Mouse (Mus musculus) small intestine, adult 10 weeks (tissue): ENCODE measurements around the gene Tnf. TPM values are rescaled to one million over a fixed set of nuclear protein-coding genes. Genes with fewer than 3 reads are reported as not detected.

Experiments used
- polyA plus RNA-seq: library from polyadenylated mRNA; stranded (reverse); fragments of 350-450 nt; fragmentation: Illumina TruSeq; extraction: RNeasy Lipid Tissue Mini Kit (QIAGEN cat#74804); gene quantifications from one replicate; pipeline ENCODE4 v1.2.3, GENCODE M21; 2014; ENCODE audit warnings: low replicate concordance

Gene Tnf
- not detected for polyA plus RNA-seq

GRCm38 (mm10) chr17:35201787-35202186 lies at the start of gene Tnf:
Gene Tnf (minus strand): TSS chr17:35202007.

DNA sequence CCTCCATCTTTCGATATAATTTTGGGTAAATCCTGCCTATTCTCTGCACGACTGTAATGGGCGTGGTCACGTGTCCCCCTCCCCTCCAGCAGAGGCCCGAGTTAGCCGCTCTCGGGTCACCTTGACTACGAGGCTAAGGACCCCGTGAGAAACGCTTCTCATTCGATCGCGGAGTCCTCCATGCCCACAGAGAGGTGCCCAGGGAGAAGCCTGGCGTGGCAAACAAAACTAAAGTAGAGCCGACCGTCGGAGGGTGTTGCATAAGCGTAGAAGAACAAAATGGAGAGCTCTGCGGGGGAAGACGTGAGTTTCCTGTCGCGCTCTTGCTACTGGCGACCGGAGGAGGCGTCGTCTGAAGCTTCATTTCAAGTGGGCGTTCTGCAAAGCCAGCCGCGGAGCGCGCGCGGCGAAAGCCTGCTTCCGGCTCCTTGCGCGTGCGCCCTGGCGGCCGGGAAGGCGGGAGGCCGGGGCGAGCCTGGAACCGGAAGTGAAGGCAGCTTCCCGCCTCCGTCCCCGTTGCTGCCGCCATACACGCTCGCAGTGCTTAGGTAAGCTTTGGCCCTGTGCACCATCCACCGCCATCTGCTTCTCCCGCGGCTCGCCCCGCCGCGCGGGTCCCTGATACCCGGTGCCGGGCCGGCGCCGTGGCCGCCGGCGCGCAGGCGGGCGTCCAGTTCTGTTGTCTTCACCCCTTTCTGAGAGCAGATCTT lies 39.7 kb upstream of the Tnf start, which contains the start of gene Ddx39b:
Gene Ddx39b, plus strand, starts transcription at position 442 of the 710 bp plus-strand sequence.

GRCm38 (mm10) chr17:35235614-35236389 lies 34.0 kb upstream of the Tnf start, which contains the start of gene Nfkbil1:
Gene Nfkbil1 (minus strand): TSS chr17:35235792.

GRCm38 (mm10) chr17:35233114-35233980 lies 31.5 kb upstream of the Tnf start, which contains the start of gene Atp6v1g2:
Gene Atp6v1g2 (plus strand): TSS chr17:35233660.

DNA sequence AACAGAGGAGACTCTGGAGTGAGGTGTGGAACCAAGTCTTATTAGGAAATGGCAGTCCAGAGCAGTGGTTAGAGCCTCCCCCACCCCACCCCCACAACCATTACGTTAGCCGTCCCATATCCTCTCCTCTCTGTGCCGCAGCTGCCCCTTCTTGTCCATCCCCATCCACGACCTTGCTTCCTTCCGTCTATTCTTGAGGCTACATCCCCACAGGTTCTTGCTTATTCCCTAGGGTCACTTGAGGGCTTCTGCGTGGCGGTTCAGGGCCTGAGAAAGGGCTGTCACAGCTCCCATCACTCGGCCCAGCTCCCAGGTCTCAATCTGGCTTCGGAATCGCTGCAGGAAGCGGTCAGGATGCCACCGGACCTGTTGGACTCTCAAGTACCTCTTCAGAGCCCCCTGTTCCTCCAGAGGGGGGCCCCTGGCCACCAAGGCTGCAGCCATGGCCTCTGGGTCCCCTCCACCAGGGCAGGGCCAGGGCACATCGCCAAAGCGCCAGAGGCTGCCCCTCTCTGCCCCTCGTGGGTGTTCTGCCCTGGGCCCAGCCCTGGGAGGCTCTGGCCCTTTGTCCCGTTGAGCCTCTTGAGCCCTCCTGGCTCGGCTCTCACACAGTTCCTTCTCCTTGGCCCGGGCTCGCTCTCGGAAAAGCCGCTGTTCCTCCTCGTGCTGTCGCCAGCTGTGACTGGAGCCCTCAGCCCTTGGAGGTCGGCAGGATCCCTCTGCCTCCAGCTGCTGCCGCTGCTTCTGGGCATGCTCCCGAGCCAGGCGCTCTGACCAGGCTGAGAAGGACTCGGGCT lies 18.5 kb upstream of the Tnf start, which contains the start of gene Gm16181:
Gene Gm16181, plus strand, starts transcription at position 679 of the 797 bp plus-strand sequence.

DNA sequence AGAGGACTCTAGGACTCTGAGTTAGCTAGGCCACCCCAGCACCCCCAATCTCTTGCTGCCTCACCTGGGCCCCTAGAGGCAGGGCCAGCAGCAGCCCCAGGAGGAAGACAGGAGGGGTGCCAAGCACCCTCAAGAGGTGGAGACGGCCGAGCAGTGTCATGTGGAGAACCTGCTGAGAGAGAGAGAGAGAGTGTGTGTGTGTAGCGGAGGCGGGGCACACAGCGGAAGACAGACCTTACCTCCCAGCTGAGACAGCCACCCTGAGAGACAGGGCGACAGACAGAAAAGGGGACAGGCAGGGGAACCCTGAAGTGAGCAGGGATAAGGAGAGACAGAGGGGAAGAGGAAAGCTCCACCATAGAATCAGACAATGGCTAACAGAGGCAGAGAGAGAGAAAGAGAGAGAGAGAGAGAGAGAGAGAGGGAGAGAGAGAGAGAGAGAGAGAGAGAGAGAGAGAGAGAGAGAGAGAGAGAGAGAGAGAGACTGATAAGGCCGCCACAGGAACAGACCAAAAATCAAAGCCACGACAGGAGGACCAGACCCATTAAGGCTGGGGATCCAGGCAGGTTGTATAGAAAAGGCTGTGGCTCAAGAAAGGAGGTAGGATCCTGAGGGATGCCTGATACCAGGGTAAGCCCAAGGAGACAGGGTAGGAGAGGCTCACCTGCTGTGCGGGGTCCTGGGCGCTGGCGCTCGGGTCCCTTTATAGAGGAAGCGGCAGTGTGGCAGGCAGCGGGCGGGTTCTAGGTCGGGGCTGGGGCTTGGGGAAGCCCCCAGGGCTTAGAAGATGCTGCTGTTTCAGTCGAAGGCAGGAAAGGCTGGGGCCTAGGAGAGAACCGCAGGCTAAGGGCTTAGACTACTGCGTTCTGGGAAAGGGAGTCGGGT lies 2.9 kb upstream of the Tnf start, which contains the start of gene Lta:
Gene Lta, minus strand, starts transcription at position 858 of the 886 bp plus-strand sequence.

GRCm38 (mm10) chr17:35193881-35194843 lies 7.6 kb downstream of the Tnf start, which contains the start of gene Ltb:
Gene Ltb (plus strand): TSS chr17:35194439.

DNA sequence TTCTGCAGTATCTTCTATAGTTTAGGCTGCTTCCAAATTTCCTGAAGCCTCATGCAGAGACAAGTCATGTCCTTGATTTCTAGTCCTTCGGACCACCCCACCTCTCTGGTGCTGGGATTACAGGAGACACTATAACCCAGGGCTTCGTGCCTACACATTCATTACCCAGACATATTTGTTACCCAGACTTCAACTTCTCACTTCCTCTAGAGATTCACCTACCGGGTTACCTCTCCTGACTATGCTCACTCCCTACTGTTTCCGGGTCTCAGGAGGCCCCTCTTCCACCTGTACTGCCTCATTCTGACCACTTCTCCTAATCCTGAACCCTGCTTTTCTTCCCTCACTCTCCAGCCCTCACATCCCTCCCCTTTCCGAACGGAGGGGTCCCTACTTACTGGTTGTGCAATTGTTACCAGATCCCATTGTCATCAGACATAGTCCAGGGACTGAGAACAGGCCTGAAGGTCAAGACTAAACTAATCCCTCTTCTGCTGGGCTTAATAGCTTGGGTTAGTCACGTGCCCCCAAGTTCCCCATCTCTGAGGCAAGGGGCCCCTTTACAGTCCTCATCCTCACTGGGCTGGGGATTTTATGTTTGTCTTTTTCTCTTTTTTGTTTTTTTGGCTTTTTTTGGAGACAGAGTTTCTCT lies 13.7 kb downstream of the Tnf start, which contains the start of gene Lst1:
Gene Lst1, minus strand, starts transcription at position 481 of the 652 bp plus-strand sequence.

GRCm38 (mm10) chr17:35175968-35176367 lies 25.8 kb downstream of the Tnf start, which contains the start of gene Aif1:
Gene Aif1 (minus strand): TSS chr17:35176068.

DNA sequence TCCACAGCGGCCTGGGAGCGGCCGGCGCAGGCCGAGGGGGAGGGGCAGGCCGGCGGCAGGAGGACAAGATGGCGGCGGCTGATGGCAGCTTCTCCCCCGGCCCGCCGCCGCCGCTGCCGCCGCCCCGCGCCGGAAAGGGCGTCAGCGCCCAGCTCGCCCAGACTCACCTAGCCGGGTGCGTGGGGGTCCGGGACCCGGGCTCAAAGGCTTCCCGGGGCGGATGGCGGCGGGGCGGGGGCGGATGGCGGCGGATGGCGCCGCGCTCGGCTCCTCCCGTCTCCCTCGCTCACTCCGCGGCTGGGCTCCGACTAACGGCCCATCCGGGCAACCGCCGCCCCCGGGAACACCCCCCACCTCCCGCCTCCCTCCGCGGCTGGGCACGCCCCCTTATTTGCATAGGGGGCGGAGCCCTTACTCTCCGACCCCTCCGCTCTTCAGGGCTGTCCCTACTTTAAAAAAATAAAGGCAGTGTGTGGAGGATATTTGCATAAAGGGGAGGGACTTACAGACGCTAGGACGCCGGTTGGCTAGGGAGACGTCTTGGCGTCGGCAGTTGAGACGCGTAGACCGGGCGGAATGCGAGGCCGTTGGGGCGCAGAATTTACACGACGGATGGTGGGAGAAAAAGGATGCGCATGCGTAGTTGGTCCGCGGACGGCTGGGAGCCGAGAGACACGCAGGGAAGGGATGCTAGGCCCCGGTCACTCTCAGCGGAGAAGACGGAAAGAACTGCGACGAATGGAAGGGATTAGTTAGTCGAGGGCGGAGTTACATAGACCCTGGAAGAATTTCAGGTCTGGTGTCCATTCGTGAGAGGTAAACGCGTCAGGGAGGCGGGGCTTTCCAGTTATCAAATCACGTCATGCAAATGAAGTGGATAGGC lies 37.0 kb downstream of the Tnf start, which contains the start of gene Prrc2a:
Gene Prrc2a, minus strand, starts transcription at position 330 of the 883 bp plus-strand sequence.

Other genes starting within 250 kb of the Tnf start
- 1.3 TPM for gene Hspa1b, start 242.8 kb downstream of the Tnf start, polyA plus RNA-seq
- not detected for gene Gm20481, start 232.1 kb downstream of the Tnf start, polyA plus RNA-seq
- 0.52 TPM for gene Hspa1a, start 229.9 kb downstream of the Tnf start, polyA plus RNA-seq
- gene Hspa1l, start 229.3 kb downstream of the Tnf start, polyA plus RNA-seq: not detected
- 12.4 TPM for gene Lsm2, start 220.1 kb downstream of the Tnf start, polyA plus RNA-seq
- 0.37 TPM for gene Vars, start 201.0 kb downstream of the Tnf start, polyA plus RNA-seq
- 0.11 TPM for gene Vwa7, start 185.4 kb downstream of the Tnf start, polyA plus RNA-seq
- not detected for gene Sapcd1, start 174.0 kb downstream of the Tnf start, polyA plus RNA-seq
- gene Msh5, start 155.3 kb downstream of the Tnf start, polyA plus RNA-seq: 0.93 TPM
- gene Clic1, start 152.0 kb downstream of the Tnf start, polyA plus RNA-seq: 31.3 TPM
- gene Ddah2, start 143.0 kb downstream of the Tnf start, polyA plus RNA-seq: not detected
- not detected for gene Ly6g6c, start 136.6 kb downstream of the Tnf start, polyA plus RNA-seq
- gene Mpig6b, start 135.8 kb downstream of the Tnf start, polyA plus RNA-seq: 0.59 TPM
- not detected for gene Ly6g6e, start 125.1 kb downstream of the Tnf start, polyA plus RNA-seq
- not detected for gene Ly6g6d, start 123.9 kb downstream of the Tnf start, polyA plus RNA-seq
- not detected for gene Ly6g6f, start 116.4 kb downstream of the Tnf start, polyA plus RNA-seq
- 3.7 TPM for gene Abhd16a, start 112.7 kb downstream of the Tnf start, polyA plus RNA-seq
- not detected for gene Ly6g5c, start 93.7 kb downstream of the Tnf start, polyA plus RNA-seq
- not detected for gene Ly6g5b, start 86.6 kb downstream of the Tnf start, polyA plus RNA-seq
- gene Gpank1, start 80.6 kb downstream of the Tnf start, polyA plus RNA-seq: 2.3 TPM
- gene Csnk2b, start 80.0 kb downstream of the Tnf start, polyA plus RNA-seq: 112 TPM
- gene D17H6S53E, start 75.6 kb downstream of the Tnf start, polyA plus RNA-seq: 1.7 TPM
- not detected for gene Apom, start 70.0 kb downstream of the Tnf start, polyA plus RNA-seq
- 9.2 TPM for gene Bag6, start 66.8 kb downstream of the Tnf start, polyA plus RNA-seq
- 7.5 TPM for gene Prrc2a, start 37.1 kb downstream of the Tnf start, polyA plus RNA-seq
- gene Aif1, start 25.9 kb downstream of the Tnf start, polyA plus RNA-seq: 8.4 TPM
- not detected for gene Lst1, start 13.6 kb downstream of the Tnf start, polyA plus RNA-seq
- not detected for gene Ltb, start 7.6 kb downstream of the Tnf start, polyA plus RNA-seq
- gene Lta, start 3.3 kb upstream of the Tnf start, polyA plus RNA-seq: not detected
- gene Gm16181, start 18.8 kb upstream of the Tnf start, polyA plus RNA-seq: not detected
- gene Atp6v1g2, start 31.7 kb upstream of the Tnf start, polyA plus RNA-seq: 1.9 TPM
- gene Nfkbil1, start 33.8 kb upstream of the Tnf start, polyA plus RNA-seq: not detected
- 4.0 TPM for gene Ddx39b, start 39.7 kb upstream of the Tnf start, polyA plus RNA-seq
- 51.6 TPM for gene H2-D1, start 60.7 kb upstream of the Tnf start, polyA plus RNA-seq
- gene H2-Q1, start 118.4 kb upstream of the Tnf start, polyA plus RNA-seq: 506 TPM
- gene H2-Q2, start 140.2 kb upstream of the Tnf start, polyA plus RNA-seq: 3,607 TPM
- 51.5 TPM for gene H2-Q4, start 177.6 kb upstream of the Tnf start, polyA plus RNA-seq
- gene H2-Q6, start 222.8 kb upstream of the Tnf start, polyA plus RNA-seq: 7.5 TPM
- gene H2-Q7, start 237.1 kb upstream of the Tnf start, polyA plus RNA-seq: 11.4 TPM